Mouse (Mus musculus) ES-E14 (cell line): ENCODE measurements around the gene Capzb.

Experiments
- CHD2 ChIP-seq: IDR thresholded peaks from 2 replicates; pipeline ENCODE4 v1.6.1; 2014; ENCODE audit warnings: mild to moderate bottlenecking, low read depth, low read length, inconsistent platforms
- ZC3H11A ChIP-seq: IDR thresholded peaks from 2 replicates; pipeline ENCODE4 v1.6.1; 2012; ENCODE audit warnings: low read depth, mild to moderate bottlenecking, inconsistent platforms, low read length, borderline replicate concordance

- no peak for TF ChIP-seq CHD2
- TF ChIP-seq ZC3H11A = no peak
These were observed 117.0 kb downstream of the Capzb start for GRCm38 (mm10) chr4:139309651-139310050.
